Mouse (Mus musculus) spleen, postnatal 14 days (tissue): Measurements from ENCODE around the gene Klf15.

ENCODE experiments used
- DNase-seq, 2 experiments: peaks; one replicate each; pipeline ENCODE4 v3.0.0; 2021 to 2022; ENCODE audit warnings: low spot score in 2 of 2

The Klf15 gene

DNA sequence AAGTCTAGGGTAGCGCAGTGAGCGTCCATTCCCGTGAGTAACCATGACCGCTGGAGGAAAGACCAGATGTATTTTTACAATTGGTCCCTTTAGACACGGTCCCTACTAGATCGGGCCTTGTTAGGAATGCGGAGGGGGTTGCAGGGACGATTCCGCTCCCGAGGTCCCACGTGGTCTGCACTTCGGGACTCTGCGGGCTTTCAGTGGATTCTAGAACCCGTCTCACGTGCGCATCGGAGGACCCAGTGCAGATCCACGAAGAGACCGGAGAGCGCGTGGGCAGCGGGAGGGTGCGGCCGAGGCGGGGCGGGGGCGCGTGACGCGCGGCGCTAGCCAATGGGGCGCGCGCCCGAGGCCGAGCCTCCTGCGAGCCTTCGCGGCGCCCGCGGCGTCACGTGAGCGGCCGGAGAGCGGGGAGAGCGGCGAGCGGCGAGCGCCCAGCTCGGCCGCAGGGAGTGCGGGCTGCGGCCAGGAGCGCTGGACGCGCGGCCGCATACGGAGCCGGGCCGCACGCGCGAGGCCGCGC lies at the start of gene Klf15:
Gene Klf15, plus strand, starts transcription at position 396 of the 526 bp plus-strand sequence.
- DNase-seq = no peak

DNA sequence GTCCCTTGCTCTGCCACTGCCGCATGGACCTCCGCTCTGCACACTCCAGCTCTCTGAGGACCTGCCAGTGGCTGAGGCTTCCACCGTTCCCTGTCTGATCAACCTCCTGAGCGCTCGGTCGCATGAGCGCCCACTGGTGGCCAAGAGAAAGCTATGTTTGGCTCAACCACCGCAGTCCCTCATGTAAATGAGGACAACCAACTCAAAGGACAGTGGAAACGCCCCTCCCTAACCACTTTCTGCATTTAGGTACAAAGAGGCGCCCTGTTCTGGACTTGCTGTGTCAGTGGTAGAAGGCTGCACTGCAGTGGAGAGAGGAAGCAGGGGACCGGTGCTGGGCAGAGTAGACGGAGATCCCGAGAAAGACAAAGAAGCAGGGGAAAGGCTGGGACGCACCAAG lies 39.8 kb upstream of the Klf15 start:
- DNase-seq = peak; percentile 28 to 37

- DNase-seq = no peak
Observed at GRCm38 (mm10) chr6:90425361-90425760, 37.0 kb upstream of the Klf15 start.

- no peak for DNase-seq
Observed at GRCm38 (mm10) chr6:90426003-90426402, 36.4 kb upstream of the Klf15 start.

- no peak for DNase-seq
Observed at GRCm38 (mm10) chr6:90428380-90428974, 33.9 kb upstream of the Klf15 start, which contains the start of gene Cfap100. TSS of gene Cfap100 (minus strand) at chr6:90428797.

DNA sequence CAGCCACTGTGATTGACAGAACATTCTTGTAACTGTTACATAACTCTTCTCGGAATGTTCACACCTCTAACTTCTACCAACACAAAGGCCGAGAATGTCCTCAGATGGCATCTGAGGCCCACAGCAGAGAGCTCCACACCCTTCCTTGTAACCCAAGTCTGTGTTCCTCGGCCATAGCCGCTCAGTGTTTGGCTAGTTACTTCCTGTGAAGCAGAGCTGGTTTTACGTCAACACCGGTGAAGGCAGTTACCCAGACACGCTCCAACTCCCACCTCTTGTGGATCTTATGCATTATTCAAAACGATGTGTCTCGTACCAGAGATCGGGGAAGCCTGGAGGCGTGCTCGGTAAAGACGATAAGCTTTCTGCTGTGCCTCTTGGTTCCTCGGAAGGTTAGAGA lies 32.5 kb upstream of the Klf15 start:
- no peak for DNase-seq

GRCm38 (mm10) chr6:90431487-90431886 lies 30.9 kb upstream of the Klf15 start:
- DNase-seq = no peak

DNA sequence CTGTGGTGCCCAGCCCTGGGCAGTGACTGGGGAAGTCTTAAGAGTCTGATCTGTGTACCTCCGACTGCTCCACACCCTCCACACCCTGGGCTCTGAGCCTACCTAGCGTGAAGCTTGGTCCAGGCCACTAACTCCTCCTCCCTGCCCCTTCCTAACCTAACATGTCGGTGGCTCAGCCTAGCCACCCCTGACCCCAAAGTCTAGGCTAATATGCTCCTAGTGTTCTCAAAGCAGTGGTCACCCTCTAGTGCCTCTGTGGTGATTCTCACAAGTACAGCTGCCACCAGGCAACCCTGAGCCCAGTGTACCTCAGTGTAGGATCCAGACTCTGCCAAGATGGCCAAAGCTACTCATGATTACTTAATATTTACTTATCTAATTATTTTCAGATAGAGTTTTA lies 27.7 kb upstream of the Klf15 start:
- no peak for DNase-seq

DNA sequence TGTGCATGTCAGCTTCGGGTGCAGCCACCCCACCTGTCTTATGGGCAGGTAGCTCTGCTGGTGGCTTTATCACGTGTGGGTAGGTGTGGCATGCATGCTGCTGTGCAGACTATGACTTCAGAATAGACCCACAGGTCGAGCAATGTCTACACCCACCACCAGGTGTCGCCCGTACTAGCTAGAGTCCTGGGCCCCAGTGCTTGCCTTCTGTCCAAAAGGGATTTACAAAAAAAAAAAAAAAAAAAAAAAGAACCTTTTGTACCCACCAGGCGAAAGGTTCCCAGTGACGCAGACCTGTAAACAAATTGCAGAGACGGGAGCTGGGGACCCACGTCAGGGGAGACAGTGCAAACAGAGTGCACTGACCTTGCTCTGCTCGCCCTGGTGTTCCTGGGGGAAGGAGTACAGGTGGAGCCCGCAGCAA lies 27.2 kb upstream of the Klf15 start:
- peak in 1 of 2 experiments; percentile 46 for DNase-seq

DNA sequence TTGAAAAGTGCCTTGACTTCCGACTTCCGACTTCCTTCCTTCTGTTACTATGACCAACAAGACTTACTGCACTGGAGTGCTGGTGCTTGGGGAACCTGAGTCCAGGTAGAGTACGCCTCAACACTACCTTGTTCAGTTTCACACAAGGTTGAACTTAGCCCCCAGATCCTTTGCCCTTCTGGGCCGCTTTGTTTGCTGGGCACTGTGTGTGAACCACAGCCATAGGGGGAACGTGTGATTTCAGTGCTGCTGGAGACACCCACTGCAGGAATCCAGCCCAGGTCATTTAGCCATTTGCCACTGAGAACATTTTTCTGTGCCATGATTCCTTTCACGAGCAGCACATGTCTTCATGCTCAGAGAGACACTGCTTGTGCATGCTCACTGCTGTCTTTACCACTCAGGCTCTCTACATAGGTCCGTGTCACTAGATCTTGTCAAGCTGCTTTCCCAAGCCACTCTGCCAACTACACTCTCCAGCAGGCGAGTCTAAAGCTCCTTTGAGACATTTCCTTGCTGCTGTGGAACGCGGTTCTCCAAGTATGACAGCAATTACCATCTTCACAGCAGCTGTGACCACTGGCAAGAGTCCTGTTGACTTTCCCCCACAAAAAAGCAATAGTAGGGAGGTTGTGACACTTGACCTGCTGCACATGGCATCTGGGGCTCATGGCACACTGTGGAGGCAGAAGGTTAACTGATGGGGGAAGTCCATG lies 26.0 kb upstream of the Klf15 start:
- DNase-seq = no peak

GRCm38 (mm10) chr6:90437041-90437440 lies 25.3 kb upstream of the Klf15 start:
- no peak for DNase-seq

- no peak for DNase-seq
Observed at GRCm38 (mm10) chr6:90446883-90447282, 15.5 kb upstream of the Klf15 start.

DNA sequence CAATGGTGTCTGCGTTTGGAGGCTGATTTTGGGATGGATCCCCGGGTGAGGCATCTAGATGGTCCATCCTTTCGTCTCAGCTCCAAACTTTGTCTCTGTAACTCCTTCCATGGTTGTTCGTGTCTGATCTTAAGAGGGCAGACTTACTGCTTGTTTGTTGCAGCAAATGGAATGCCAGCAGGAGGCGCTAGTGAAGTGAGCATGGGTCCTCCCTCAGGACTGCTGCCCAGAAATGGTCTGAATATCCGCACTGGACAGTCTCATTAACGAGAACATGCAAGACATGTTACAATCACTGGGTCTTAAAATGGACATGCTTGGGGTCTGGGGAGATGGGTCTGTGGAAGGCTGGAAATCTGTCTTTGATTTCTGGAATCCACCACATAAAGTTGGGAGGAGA lies 12.2 kb upstream of the Klf15 start:
- no peak for DNase-seq

DNA sequence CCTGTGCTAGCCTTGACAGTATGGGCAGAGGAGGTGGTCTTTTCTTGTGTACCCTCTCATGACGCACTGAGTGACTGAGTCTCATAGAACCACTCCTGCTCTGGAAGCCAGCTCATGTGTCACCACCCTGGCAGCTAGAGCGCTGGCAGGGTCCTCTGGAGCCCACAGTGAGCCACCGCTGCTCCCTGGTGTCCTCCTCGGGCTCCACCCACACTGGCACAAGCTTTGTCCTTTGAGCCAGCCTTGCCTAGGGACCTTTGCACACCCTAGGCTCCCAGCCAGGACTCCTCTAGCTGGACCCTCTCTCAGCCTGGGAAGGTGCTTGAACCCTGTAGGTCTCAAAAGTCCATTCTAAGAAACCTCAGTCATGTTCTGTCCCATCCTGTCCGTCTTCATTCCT lies 11.7 kb upstream of the Klf15 start:
- DNase-seq = no peak

DNA sequence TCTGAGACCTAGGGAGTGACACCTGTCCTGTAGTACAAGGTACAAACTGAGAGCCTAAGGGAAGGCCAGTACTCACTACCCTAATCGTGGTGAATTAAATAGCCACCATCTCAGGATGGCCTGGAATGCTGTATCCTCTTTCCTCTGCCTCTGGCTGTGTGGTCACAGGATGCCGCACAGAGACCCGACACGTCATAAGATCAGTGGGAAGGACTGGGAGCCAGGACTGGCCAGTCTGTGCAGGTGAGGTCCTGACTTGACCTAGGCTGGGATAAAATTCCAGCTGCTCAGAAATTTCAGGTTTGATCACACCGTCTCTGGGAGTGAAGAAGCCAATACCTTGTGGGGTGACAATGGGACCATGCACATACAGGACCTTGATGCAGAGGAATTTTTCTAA lies 10.9 kb upstream of the Klf15 start:
- no peak for DNase-seq

DNA sequence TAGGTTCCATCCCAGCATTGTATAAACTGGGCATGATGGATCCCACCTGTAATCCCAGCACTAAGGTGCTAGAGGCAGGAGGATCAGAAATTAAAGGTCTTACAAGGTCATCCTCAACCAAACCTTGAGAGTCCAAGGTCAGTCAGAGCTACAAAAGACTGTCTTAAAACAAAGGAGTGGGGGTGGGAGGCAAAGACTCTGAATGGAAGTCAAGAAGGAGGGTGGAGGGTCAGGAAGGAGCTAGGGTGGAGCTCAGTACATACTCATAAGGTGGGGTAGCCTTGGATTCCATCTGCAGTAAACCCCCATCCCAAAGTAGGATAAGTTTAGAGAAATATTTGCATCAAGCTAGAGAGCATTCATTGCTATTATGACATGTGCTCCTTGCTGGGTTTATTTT lies 9.8 kb upstream of the Klf15 start:
- no peak for DNase-seq

DNA sequence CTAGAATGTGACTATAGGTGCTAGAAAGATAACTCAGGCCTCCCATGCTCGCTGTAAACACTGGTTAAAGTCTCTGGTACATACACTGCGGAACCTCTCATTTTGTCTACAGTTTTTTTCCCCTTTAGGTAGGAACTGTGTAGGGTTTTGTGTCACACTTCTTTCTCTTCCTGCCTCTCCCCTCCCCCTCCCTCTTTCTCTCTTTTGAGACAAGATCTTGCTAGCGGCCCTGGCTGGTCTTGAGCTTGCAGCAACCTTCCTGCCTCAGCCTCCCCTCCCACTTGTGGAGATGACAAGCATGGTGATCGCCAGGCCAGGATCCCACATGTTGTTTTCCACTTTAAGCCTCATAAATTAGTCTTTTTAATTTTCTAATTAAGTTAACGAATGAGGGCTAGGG lies 8.6 kb upstream of the Klf15 start:
- DNase-seq = no peak

DNA sequence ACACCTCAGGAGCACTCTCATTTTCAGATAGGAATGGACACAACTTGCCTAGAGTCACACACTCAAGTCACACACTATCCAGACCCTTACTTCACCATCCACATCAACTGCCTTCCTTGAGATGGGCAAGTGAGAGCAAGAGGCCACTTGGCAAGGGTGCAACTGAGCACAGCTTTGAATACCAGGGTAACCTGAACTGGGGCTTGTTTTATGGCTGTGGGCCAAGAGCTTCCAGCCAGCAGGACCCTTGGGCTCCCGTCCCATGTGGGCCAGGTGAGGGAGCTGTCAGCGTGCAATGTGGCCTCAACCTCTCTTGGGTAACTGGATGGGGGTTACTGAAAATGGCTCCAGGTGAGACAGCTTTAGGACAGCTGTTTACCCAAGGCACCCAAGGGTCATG lies 5.0 kb upstream of the Klf15 start:
- DNase-seq = no peak

GRCm38 (mm10) chr6:90461181-90461580 lies 1.2 kb upstream of the Klf15 start:
- no peak for DNase-seq

GRCm38 (mm10) chr6:90461771-90462170 lies 605 bp upstream of the Klf15 start:
- DNase-seq = no peak

GRCm38 (mm10) chr6:90462841-90463227 lies 458 bp downstream of the Klf15 start:
- no peak for DNase-seq

GRCm38 (mm10) chr6:90463228-90463862 lies 969 bp downstream of the Klf15 start:
- peak in 1 of 2 experiments; percentile 10 for DNase-seq

- DNase-seq = no peak
Observed at GRCm38 (mm10) chr6:90463890-90464421, 1.6 kb downstream of the Klf15 start.
